21 mouse cellular contexts compared by ENCODE assay signal in the genomic region with DNA sequence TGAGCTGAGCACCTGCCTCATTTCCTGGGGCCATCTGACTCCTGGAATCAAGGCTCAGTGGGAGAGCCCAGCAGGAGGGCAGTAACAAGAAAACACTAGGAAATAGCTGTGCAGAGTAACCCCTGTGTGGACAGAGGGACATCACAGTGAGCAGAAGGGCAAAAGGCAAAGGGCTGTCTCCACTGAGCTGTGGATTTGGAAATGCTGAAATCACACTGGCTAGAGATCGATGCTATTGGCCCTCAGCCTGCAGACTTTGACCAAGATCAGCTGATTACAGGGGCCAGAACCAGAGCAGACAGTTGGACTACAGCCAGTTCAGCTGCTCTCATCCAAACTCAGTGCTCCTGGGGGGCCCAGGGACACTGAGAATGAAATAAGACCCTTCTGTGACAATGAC. TPM values are rescaled to one million over a fixed set of nuclear protein-coding genes. Genes with fewer than 3 reads are reported as not detected.
DNase-seq lines count a peak whose midpoint lies in the region; ATAC-seq and TF ChIP-seq lines count a peak whose summit lies in the region.
"Had no signal": no experiment of that assay in that cellular context is flagged by ENCODE, and none has a peak within 500 bp of the region (broad histone marks: within the 10 kb centered on the region; RNA-seq: fewer than 3 reads in every experiment).

No protein-coding gene starts in this region.

- WGBS in liver, embryonic 14.5 days (ENCODE audit: insufficient replicate concordance) = 35% methylated on average over 1 of the region's 1 CpGs
- WGBS in thymus, adult 2 months = 100% methylated on average over 1 of the region's 1 CpGs

- no peaks in the 10 kb centered on the region for H3K9me3 ChIP-seq in liver, embryonic 14.5 days (ENCODE audit: control insufficient read depth, low read length)
- H3K9me3 ChIP-seq: limb, embryonic 12.5 days had no signal

- no peaks in the 10 kb centered on the region; the same call in none of the 2 replicates for H3K36me3 ChIP-seq in liver, embryonic 14.5 days (replicated peaks; ENCODE audit: control insufficient read depth, insufficient read depth, low read depth)
- H3K36me3 ChIP-seq in thymus, adult 2 months (ENCODE audit: control insufficient read depth, insufficient read depth, low read length) = peaks cover 64% of the 10 kb centered on the region

- H3K4me1 ChIP-seq in liver, embryonic 14.5 days (replicated peaks; ENCODE audit: control insufficient read depth in 2 of 2, insufficient read depth in 2 of 2, low read length in 1 of 2) = peaks cover 0 to 9% of the 10 kb centered on the region in 2 experiments; a peak in 2 of 4 replicates
- no peaks in the 10 kb centered on the region for H3K4me1 ChIP-seq in thymus, adult 2 months (replicated peaks; ENCODE audit: control insufficient read depth, insufficient read depth, low read length)

- H3K27ac ChIP-seq in liver, embryonic 14.5 days = no peak overlapping the region
- H3K27ac ChIP-seq in thymus, adult 2 months (ENCODE audit: control insufficient read depth, insufficient read depth, low read length) = no peak overlapping the region
- H3K27ac ChIP-seq: hindbrain, postnatal 0 days; limb, embryonic 12.5 days; macrophage had no signal

- TF ChIP-seq CTCF in liver, embryonic 14.5 days (IDR thresholded peaks at IDR 0.05; ENCODE audit: low read depth) = no peak
- TF ChIP-seq CTCF in thymus, adult 2 months (IDR thresholded peaks at IDR 0.05; ENCODE audit: borderline replicate concordance, control insufficient read depth, extremely low read depth, insufficient read depth, low read length, poor library complexity) = no peak

- no peak overlapping the region for H3K4me3 ChIP-seq in liver, embryonic 14.5 days (ENCODE audit: insufficient read depth in 1 of 2, low read depth in 2 of 2, low read length in 2 of 2)
- no peak overlapping the region for H3K4me3 ChIP-seq in thymus, adult 2 months (ENCODE audit: control insufficient read depth, insufficient read depth, low read length)
- H3K4me3 ChIP-seq: limb, embryonic 12.5 days had no signal

- H3K4me2 ChIP-seq in liver, embryonic 14.5 days (ENCODE audit: low read depth) = no peak overlapping the region
- H3K4me2 ChIP-seq: limb, embryonic 12.5 days; midbrain, embryonic 11.5 days had no signal

- TF ChIP-seq EP300 in liver, embryonic 14.5 days (IDR thresholded peaks at IDR 0.05; ENCODE audit: low read depth) = no peak

- DNase-seq in adrenal gland, postnatal 10 days = peak; percentile 33
- DNase-seq in adrenal gland, postnatal 36 days = no peak
- DNase-seq in adipocyte (ENCODE audit: low spot score) = peak; percentile 26
- peak; percentile 74 to 82 for DNase-seq in kidney, postnatal 25 days
- DNase-seq in liver, embryonic 14.5 days (ENCODE audit: low read depth in 3 of 3, low spot score in 3 of 3) = peak in 1 of 3 experiments; percentile 25
- no peak for DNase-seq in cerebellum, adult 8-10 months
- no peak for DNase-seq in right cerebral cortex, postnatal 10 days (ENCODE audit: low spot score in 2 of 2)
- no peak for DNase-seq in thymus, adult 2 months
- DNase-seq: adrenal gland, postnatal 14 days; cerebellum, adult 11 months; cerebellum, postnatal 14 days; embryo, embryonic 11 days; gastrocnemius, postnatal 14 days; retina, postnatal 1 day; right cerebral cortex, postnatal 4 days; thymus, adult 18-20 months had no signal

- peak; percentile 74 for ATAC-seq in liver, embryonic 14.5 days (ENCODE audit: insufficient read depth)
- ATAC-seq: hindbrain, postnatal 0 days had no signal

- no peak for TF ChIP-seq POLR2A in thymus, adult 2 months (IDR thresholded peaks at IDR 0.05; ENCODE audit: control insufficient read depth, extremely low read depth, insufficient read depth, low read length, poor library complexity)

- no peak overlapping the region for H3K9ac ChIP-seq in liver, embryonic 14.5 days (replicated peaks)
- H3K9ac ChIP-seq: limb, embryonic 12.5 days had no signal

- no peaks in the 10 kb centered on the region for H3K27me3 ChIP-seq in liver, embryonic 14.5 days (ENCODE audit: control insufficient read depth, insufficient read depth, low read length)
- H3K27me3 ChIP-seq in thymus, adult 2 months (ENCODE audit: control insufficient read depth, insufficient read depth, low read length) = no peaks in the 10 kb centered on the region
- H3K27me3 ChIP-seq: limb, embryonic 12.5 days had no signal

RNA-seq across cellular contexts. Expression of a gene that starts 21.4 kb away (rescaled TPM):
- under 1 TPM; 0.55 to 0.57 TPM for total RNA-seq in adrenal gland, postnatal 10 days (2021)
- under 1 TPM; 0.26 to 0.50 TPM for total RNA-seq in adrenal gland, postnatal 36 days (2021)
- 0.15 and 0.29 TPM in 2 replicates for polyA plus RNA-seq in liver, embryonic 14.5 days (2012; rRNA removed)
- not detected in 2 replicates for polyA plus RNA-seq in liver, embryonic 14.5 days (2014; fragmentation: Nextera tagmentation; extraction: Ambion mirVana)
- polyA plus RNA-seq in thymus, adult 2 months (2012; rRNA removed) = 9.4 and 13.6 TPM in 2 replicates
- total RNA-seq: adrenal gland, postnatal 14 days; gastrocnemius, postnatal 14 days; monocyte, adult 5-6 weeks had no signal
- polyA plus RNA-seq: macrophage had no signal

RNA-seq across cellular contexts. Expression of a gene that starts 30.9 kb away (rescaled TPM):
- total RNA-seq in adrenal gland, postnatal 10 days (2021) = 100 to 1,000 TPM; 130 to 133 TPM
- 100 to 1,000 TPM in 1 of 2 experiments, 10 to 100 TPM in 1; 87.3 to 203 TPM for total RNA-seq in adrenal gland, postnatal 36 days (2021)
- polyA plus RNA-seq in liver, embryonic 14.5 days (2012; rRNA removed) = 19.3 and 22.7 TPM in 2 replicates
- polyA plus RNA-seq in liver, embryonic 14.5 days (2014; fragmentation: Nextera tagmentation; extraction: Ambion mirVana) = 40.4 and 44.2 TPM in 2 replicates
- 119 and 136 TPM in 2 replicates for polyA plus RNA-seq in thymus, adult 2 months (2012; rRNA removed)

RNA-seq across cellular contexts. Expression of a gene that starts 54.1 kb away (rescaled TPM):
- 1 to 10 TPM; 2.8 to 4.0 TPM for total RNA-seq in adrenal gland, postnatal 10 days (2021)
- 1 to 10 TPM; 4.1 to 5.8 TPM for total RNA-seq in adrenal gland, postnatal 36 days (2021)
- polyA plus RNA-seq in liver, embryonic 14.5 days (2012; rRNA removed) = 0.75 and 2.1 TPM in 2 replicates
- 2.8 and 3.5 TPM in 2 replicates for polyA plus RNA-seq in liver, embryonic 14.5 days (2014; fragmentation: Nextera tagmentation; extraction: Ambion mirVana)
- polyA plus RNA-seq in thymus, adult 2 months (2012; rRNA removed) = 5.5 and 7.4 TPM in 2 replicates

Comparison
In these comparisons a context has a peak if more than half of its experiments do, and no peak if none do; other contexts are left out.
1. DNase-seq: peak in adrenal gland, postnatal 10 days (single experiment), adipocyte (single experiment) and kidney, postnatal 25 days (2 of 2); none in adrenal gland, postnatal 36 days (0 of 2), cerebellum, adult 8-10 months (single experiment), right cerebral cortex, postnatal 10 days (0 of 2) and thymus, adult 2 months (single experiment).